Mouse (Mus musculus) heart, postnatal 0 days (tissue): ENCODE measurements around the gene Trak1.

Experiments used
- CTCF ChIP-seq: IDR thresholded peaks from 2 replicates; pipeline ENCODE4 v1.5.1; 2016; ENCODE audit warnings: antibody characterized with exemption, control low read depth, low read depth
- EP300 ChIP-seq: IDR thresholded peaks from 2 replicates; pipeline ENCODE4 v1.6.1; 2016; ENCODE audit warnings: antibody characterized with exemption, low read depth

DNA sequence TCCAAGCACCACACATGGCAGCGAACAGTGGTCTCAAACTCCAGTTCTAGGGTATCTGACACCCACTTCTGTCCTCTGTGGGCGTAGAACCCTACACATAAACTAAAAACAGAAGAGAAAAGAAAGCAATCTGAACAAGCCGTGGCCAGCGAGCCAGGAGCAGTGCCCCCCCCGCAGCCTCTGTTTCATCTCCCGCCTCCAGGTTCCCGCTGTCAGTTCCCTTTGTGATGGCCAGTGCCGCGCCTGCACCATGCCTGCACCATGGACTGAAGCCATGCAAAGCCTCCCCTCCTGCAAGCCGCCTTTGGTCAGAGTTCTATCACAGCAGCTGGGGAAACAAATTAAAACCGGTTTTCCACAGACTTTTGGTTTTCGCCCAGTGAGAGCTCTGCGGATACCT lies 75.8 kb downstream of the Trak1 start:
- no peak for TF ChIP-seq CTCF
- no peak for TF ChIP-seq EP300
